15 mouse cellular contexts compared by ENCODE assay signal in genomic region chr14:28301251-28301650, GRCm38 (mm10).
DNase-seq lines count a peak whose midpoint lies in the region; ATAC-seq and TF ChIP-seq lines count a peak whose summit lies in the region.
"Had no signal": no experiment of that assay in that cellular context is flagged by ENCODE, and none has a peak within 500 bp of the region (broad histone marks: within the 10 kb centered on the region; RNA-seq: fewer than 3 reads in every experiment).

No protein-coding gene starts in this region.

- 60% methylated on average over 5 of the region's 5 CpGs for WGBS in intestine, postnatal 0 days
- 59% methylated on average over 5 of the region's 5 CpGs for WGBS in intestine, embryonic 15.5 days
- 66% methylated on average over 5 of the region's 5 CpGs for WGBS in midbrain, postnatal 0 days
- WGBS in midbrain, embryonic 13.5 days = 67% methylated on average over 5 of the region's 5 CpGs

- no peaks in the 10 kb centered on the region for H3K27me3 ChIP-seq in intestine, postnatal 0 days (replicated peaks; ENCODE audit: control insufficient read depth, insufficient read depth, low read length)
- H3K27me3 ChIP-seq in intestine, embryonic 15.5 days (replicated peaks) = no peaks in the 10 kb centered on the region
- no peaks in the 10 kb centered on the region for H3K27me3 ChIP-seq in midbrain, postnatal 0 days (ENCODE audit: insufficient read depth, low read length)
- 0 out of 2 replicates have a peak, but pooled peaks cover 4% of the 10 kb centered on the region for H3K27me3 ChIP-seq in midbrain, embryonic 13.5 days
- H3K27me3 ChIP-seq: neural tube, embryonic 13.5 days had no signal

- DNase-seq in adrenal gland, postnatal 10 days = peak; percentile 18
- no peak for DNase-seq in adrenal gland, postnatal 25 days
- no peak for DNase-seq in midbrain, postnatal 0 days (ENCODE audit: low spot score)
- DNase-seq in left cerebral cortex, postnatal 4 days = no peak
- DNase-seq: cerebellum, postnatal 25 days; forebrain, postnatal 0 days; lung, postnatal 4 days had no signal

- H3K9ac ChIP-seq in intestine, postnatal 0 days (ENCODE audit: low read depth, low read length) = no peak overlapping the region
- H3K9ac ChIP-seq in intestine, embryonic 15.5 days = no peak overlapping the region
- H3K9ac ChIP-seq in midbrain, postnatal 0 days (replicated peaks; ENCODE audit: low read length, poor library complexity, severe bottlenecking) = no peak overlapping the region
- H3K9ac ChIP-seq in midbrain, embryonic 13.5 days (replicated peaks) = no peak overlapping the region
- H3K9ac ChIP-seq: forebrain, postnatal 0 days; neural tube, embryonic 13.5 days had no signal

- H3K4me1 ChIP-seq in intestine, postnatal 0 days (replicated peaks; ENCODE audit: control insufficient read depth, insufficient read depth, low read length) = no peaks in the 10 kb centered on the region
- H3K4me1 ChIP-seq in intestine, embryonic 15.5 days (replicated peaks) = peaks cover 4% of the 10 kb centered on the region; the same call in 1 of the 2 replicates
- no peaks in the 10 kb centered on the region for H3K4me1 ChIP-seq in midbrain, postnatal 0 days (ENCODE audit: insufficient read depth, low read length)
- no peaks in the 10 kb centered on the region for H3K4me1 ChIP-seq in midbrain, embryonic 13.5 days (replicated peaks)
- H3K4me1 ChIP-seq: hindbrain, embryonic 10.5 days; neural tube, embryonic 13.5 days had no signal

- H3K9me3 ChIP-seq in intestine, postnatal 0 days (ENCODE audit: control insufficient read depth) = no peaks in the 10 kb centered on the region
- H3K9me3 ChIP-seq in intestine, embryonic 15.5 days = no peaks in the 10 kb centered on the region
- H3K9me3 ChIP-seq in midbrain, postnatal 0 days (ENCODE audit: low read length) = no peaks in the 10 kb centered on the region
- no peaks in the 10 kb centered on the region for H3K9me3 ChIP-seq in midbrain, embryonic 13.5 days
- H3K9me3 ChIP-seq: hindbrain, embryonic 10.5 days; neural tube, embryonic 13.5 days had no signal

- no peak overlapping the region for H3K27ac ChIP-seq in intestine, postnatal 0 days (ENCODE audit: low read depth, low read length)
- no peak overlapping the region for H3K27ac ChIP-seq in intestine, embryonic 15.5 days
- no peak overlapping the region for H3K27ac ChIP-seq in midbrain, postnatal 0 days (ENCODE audit: low read depth, low read length)
- no peak overlapping the region for H3K27ac ChIP-seq in midbrain, embryonic 13.5 days
- H3K27ac ChIP-seq: hindbrain, embryonic 10.5 days; neural tube, embryonic 13.5 days had no signal

- intact Hi-C loops in left cerebral cortex, postnatal 4 days (cut with DNase I) = no loop called here

- no peak overlapping the region for H3K4me3 ChIP-seq in intestine, postnatal 0 days (ENCODE audit: low read depth, low read length)
- no peak overlapping the region for H3K4me3 ChIP-seq in intestine, embryonic 15.5 days (replicated peaks)
- H3K4me3 ChIP-seq in midbrain, postnatal 0 days (ENCODE audit: low read depth, low read length) = no peak overlapping the region
- H3K4me3 ChIP-seq in midbrain, embryonic 13.5 days (replicated peaks) = no peak overlapping the region
- H3K4me3 ChIP-seq: hindbrain, embryonic 10.5 days; neural tube, embryonic 13.5 days had no signal

- no peaks in the 10 kb centered on the region for H3K36me3 ChIP-seq in intestine, postnatal 0 days (ENCODE audit: control insufficient read depth, insufficient read depth)
- H3K36me3 ChIP-seq in intestine, embryonic 15.5 days = no peaks in the 10 kb centered on the region
- 0 out of 2 replicates have a peak, but pooled peaks cover 9% of the 10 kb centered on the region for H3K36me3 ChIP-seq in midbrain, postnatal 0 days (ENCODE audit: insufficient read depth, low read length)
- no peaks in the 10 kb centered on the region for H3K36me3 ChIP-seq in midbrain, embryonic 13.5 days
- H3K36me3 ChIP-seq: hindbrain, embryonic 10.5 days; neural tube, embryonic 13.5 days had no signal

- no peak for ATAC-seq in intestine, postnatal 0 days
- no peak for ATAC-seq in intestine, embryonic 15.5 days
- ATAC-seq in midbrain, postnatal 0 days (ENCODE audit: low FRiP score) = no peak
- no peak for ATAC-seq in midbrain, embryonic 13.5 days
- ATAC-seq in granulocyte monocyte progenitor cell, adult 5-6 weeks (replicated peaks; ENCODE audit: poor library complexity, severe bottlenecking) = no peak
- ATAC-seq: activated CD4-positive, CD25-positive, alpha-beta regulatory T cell, adult 4 months; forebrain, postnatal 0 days; midbrain, embryonic 16.5 days had no signal

- peak; percentile 61 for TF ChIP-seq CTCF in intestine, postnatal 0 days (IDR thresholded peaks at IDR 0.05; ENCODE audit: low read depth)
- TF ChIP-seq CTCF in midbrain, postnatal 0 days (IDR thresholded peaks at IDR 0.05) = peak; percentile 31

- no peak overlapping the region for H3K4me2 ChIP-seq in intestine, postnatal 0 days (replicated peaks; ENCODE audit: low read depth)
- H3K4me2 ChIP-seq in intestine, embryonic 15.5 days (replicated peaks) = no peak overlapping the region
- no peak overlapping the region for H3K4me2 ChIP-seq in midbrain, postnatal 0 days (ENCODE audit: low read depth, low read length, poor library complexity, severe bottlenecking)
- H3K4me2 ChIP-seq in midbrain, embryonic 13.5 days (replicated peaks) = no peak overlapping the region
- H3K4me2 ChIP-seq: neural tube, embryonic 13.5 days had no signal
